Mouse (Mus musculus) limb, embryonic 14.5 days (tissue): Measurements from ENCODE around the gene Bsnd. TPM values are rescaled to one million over a fixed set of nuclear protein-coding genes. Genes with fewer than 3 reads are reported as not detected.

Source experiments
- ATAC-seq: fragments of 200-750 bp; cut with Nextera tagmentation; 2 replicates; pipeline ENCODE4 v1.8.0; 2017; ENCODE audit warnings: low read depth, moderate number of reproducible peaks, moderate TSS enrichment; ENCODE audit not compliant: low FRiP score
- DNase-seq: peaks from one replicate; pipeline ENCODE4 v3.0.0-alpha.2; 2015; ENCODE audit warnings: low spot score
- H3K27ac ChIP-seq: fragments of 300-500 bp; sonication (generic); replicated peaks from 2 replicates; pipeline ENCODE4 v1.5.1; 2014; ENCODE audit warnings: low read depth, mild to moderate bottlenecking, low read length, moderate library complexity, mixed read lengths
- H3K27me3 ChIP-seq: fragments of 300-500 bp; sonication (generic); 2 replicates; pipeline ENCODE4 v1.6.1; 2014; ENCODE audit warnings: low read length, mixed read lengths; ENCODE audit not compliant: control insufficient read depth, insufficient read depth
- H3K36me3 ChIP-seq: fragments of 300-500 bp; sonication (generic); 2 replicates; pipeline ENCODE4 v1.6.1; 2014; ENCODE audit warnings: mild to moderate bottlenecking, low read length, moderate library complexity, mixed read lengths; ENCODE audit not compliant: control insufficient read depth, insufficient read depth
- H3K4me1 ChIP-seq: fragments of 300-500 bp; sonication (generic); 2 replicates; pipeline ENCODE4 v1.6.1; 2014; ENCODE audit warnings: antibody characterized with exemption, low read length, mixed read lengths; ENCODE audit not compliant: control insufficient read depth, insufficient read depth
- H3K4me2 ChIP-seq: fragments of 300-500 bp; sonication (generic); replicated peaks from 2 replicates; pipeline ENCODE4 v1.6.1; 2014; ENCODE audit warnings: low read depth, mild to moderate bottlenecking, low read length, moderate library complexity; ENCODE audit not compliant: severe bottlenecking
- H3K4me3 ChIP-seq: fragments of 300-500 bp; sonication (generic); replicated peaks from 2 replicates; pipeline ENCODE4 v1.5.1; 2014; ENCODE audit warnings: low read length
- H3K9ac ChIP-seq: fragments of 300-500 bp; sonication (generic); 2 replicates; pipeline ENCODE4 v1.6.1; 2014; ENCODE audit warnings: mild to moderate bottlenecking, low read depth, low read length, moderate library complexity; ENCODE audit not compliant: severe bottlenecking
- H3K9me3 ChIP-seq: fragments of 300-500 bp; sonication (generic); 2 replicates; pipeline ENCODE4 v1.6.1; 2016; ENCODE audit warnings: low read length; ENCODE audit not compliant: control insufficient read depth
- POLR2A ChIP-seq: fragments of 200-500 bp; IDR thresholded peaks from 2 replicates; pipeline ENCODE4 v1.8.0; 2012; ENCODE audit warnings: inconsistent platforms, mild to moderate bottlenecking, moderate library complexity, borderline replicate concordance; ENCODE audit not compliant: insufficient read depth, insufficient read length; ENCODE audit errors: extremely low read depth
- WGBS: fragments of 180-500 bp; shearing (Covaris S2); extraction: QIAGEN DNeasy Blood & Tissue Kit; methylation state at CpG from one replicate; pipeline ENCODE4 v1.1.7; 2014; 5-methylcytosine and 5-hydroxymethylcytosine counted together
- polyA plus RNA-seq, 2 experiments: library from polyadenylated mRNA; depleted of rRNA in 1 of 2; stranded (reverse) in 1 of 2; unstranded in 1 of 2; fragments of >200 nt; fragmentation: Nextera tagmentation in 1 of 2; extraction: Ambion mirVana in 1 of 2; gene quantifications; 2 replicates each; pipeline versions ENCODE4 v1.2.1 to v1.2.3; 2012 to 2014

Bsnd gene
- polyA plus RNA-seq, 2 experiments = not detected

GRCm38 (mm10) chr4:106470921-106471320 lies 21.2 kb downstream of the Bsnd start:
- Histone ChIP-seq H3K27me3 (no peaks in the 10 kb centered on the region), H3K4me1 (no peaks in the 10 kb centered on the region), H3K4me2 (no peak overlapping the region), H3K36me3 (no peaks in the 10 kb centered on the region), H3K27ac (no peak overlapping the region), H3K9ac (no peak overlapping the region), H3K4me3 (no peak overlapping the region), H3K9me3 (no peaks in the 10 kb centered on the region)
- 64% methylated on average over 5 of the region's 5 CpGs for WGBS
- TF ChIP-seq POLR2A = no peak
- ATAC-seq = no peak
- no peak for DNase-seq

DNA sequence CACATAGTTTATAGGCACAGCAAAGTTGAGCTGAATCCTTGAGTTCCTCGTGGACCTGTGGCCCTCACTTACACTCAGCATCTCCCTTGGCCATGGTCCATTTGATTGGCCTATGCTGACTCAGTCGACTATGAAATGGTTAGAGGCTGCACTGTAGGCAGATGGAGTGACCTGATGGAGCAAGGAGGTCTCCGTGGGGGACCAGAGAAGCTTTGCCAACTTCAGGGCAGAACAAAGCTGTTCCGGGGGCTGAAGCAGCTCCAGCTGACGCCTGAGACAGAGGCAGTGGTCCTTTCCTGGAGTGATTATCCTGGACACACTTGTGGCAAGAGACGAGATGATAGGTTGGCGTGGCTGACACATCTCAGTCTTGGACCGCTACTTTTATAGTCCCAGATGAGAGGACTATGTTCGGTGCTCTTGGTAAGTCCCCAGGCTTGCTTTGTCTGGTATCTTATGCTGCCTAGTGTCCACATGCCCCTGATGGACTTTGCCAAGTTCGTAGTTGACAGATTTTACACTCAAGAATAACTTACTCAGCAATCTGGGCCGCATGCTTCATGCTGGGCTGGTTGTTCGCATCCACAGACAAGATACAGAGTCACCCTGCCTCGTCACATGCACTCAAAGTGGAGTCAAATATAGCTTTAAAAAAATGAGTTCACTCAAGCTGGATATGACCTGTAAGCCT lies 24.5 kb downstream of the Bsnd start:
- Histone ChIP-seq H3K4me2 (no peak overlapping the region), H3K4me1 (no peaks in the 10 kb centered on the region), H3K36me3 (no peaks in the 10 kb centered on the region), H3K27me3 (peaks cover 24% of the 10 kb centered on the region), H3K9ac (no peak overlapping the region), H3K9me3 (no peaks in the 10 kb centered on the region), H3K27ac (no peak overlapping the region), H3K4me3 (no peak overlapping the region)
- 82% methylated on average over 13 of the region's 13 CpGs for WGBS
- TF ChIP-seq POLR2A = no peak
- no peak for DNase-seq
- no peak for ATAC-seq

DNA sequence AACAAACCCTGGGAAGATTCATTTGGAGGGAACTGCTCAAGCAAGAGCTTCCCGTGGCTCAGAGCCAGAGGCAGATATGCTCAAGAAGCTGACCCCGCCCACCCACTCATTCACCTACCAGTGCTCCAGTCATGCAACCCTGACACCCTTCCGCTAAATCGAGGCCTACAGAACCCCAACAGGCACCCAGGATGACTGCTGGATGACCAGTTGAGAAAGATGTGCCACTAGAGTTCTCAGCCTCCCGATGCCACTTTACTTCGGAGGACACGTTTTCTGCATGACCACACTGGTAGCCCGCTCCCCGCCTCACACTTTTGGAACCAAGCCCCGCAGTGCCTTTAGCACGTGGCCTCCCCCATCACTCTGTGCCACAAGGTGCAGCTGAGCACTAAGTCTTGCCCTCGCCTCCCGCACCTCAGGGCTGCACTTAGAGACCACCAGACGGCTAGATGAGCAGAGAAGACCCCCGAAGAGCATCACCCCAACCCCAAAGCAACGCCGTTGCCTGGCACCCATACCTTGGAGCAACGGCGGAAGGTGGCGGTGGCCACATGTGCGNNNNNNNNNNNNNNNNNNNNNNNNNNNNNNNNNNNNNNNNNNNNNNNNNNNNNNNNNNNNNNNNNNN lies 28.8 kb downstream of the Bsnd start:
- ATAC-seq (no peak), DNase-seq (no peak)
- Histone ChIP-seq H3K9ac (peak overlapping the region; percentile 43), H3K36me3 (no peaks in the 10 kb centered on the region), H3K4me1 (no peaks in the 10 kb centered on the region), H3K27ac (no peak overlapping the region), H3K4me2 (peak overlapping the region; percentile 69), H3K4me3 (peak overlapping the region; percentile 38), H3K27me3 (peaks cover 31% of the 10 kb centered on the region), H3K9me3 (no peaks in the 10 kb centered on the region)
- no peak for TF ChIP-seq POLR2A
- WGBS = 28% methylated on average over 21 of the region's 21 CpGs

DNA sequence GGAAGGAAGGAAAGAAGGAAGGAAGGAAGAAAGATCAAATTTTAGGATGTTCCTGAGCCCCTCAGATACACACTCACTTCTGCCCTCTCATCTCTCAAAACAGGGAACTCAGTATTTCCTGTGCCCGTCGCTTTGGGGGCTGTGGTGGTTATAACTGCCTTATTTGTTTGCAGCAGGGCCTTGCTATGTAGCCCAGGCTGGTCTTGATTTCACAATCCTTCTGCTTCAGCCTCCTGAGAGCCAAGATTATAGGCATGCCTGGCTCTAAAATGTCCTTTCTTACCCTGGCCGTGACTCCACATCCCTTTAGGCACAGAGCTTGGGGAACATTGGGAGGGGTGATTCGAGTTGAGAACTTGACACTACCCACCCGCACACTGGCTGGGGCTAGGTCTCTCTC lies 29.6 kb downstream of the Bsnd start:
- no peak overlapping the region for H3K27ac ChIP-seq
- H3K4me2 ChIP-seq = no peak overlapping the region
- no peak for TF ChIP-seq POLR2A
- no peak for DNase-seq
- no peaks in the 10 kb centered on the region for H3K9me3 ChIP-seq
- H3K4me3 ChIP-seq = no peak overlapping the region
- no peak overlapping the region for H3K9ac ChIP-seq
- H3K4me1 ChIP-seq = no peaks in the 10 kb centered on the region
- peaks cover 31% of the 10 kb centered on the region for H3K27me3 ChIP-seq
- 66% methylated on average over 5 of the region's 5 CpGs for WGBS
- ATAC-seq = no peak
- H3K36me3 ChIP-seq = no peaks in the 10 kb centered on the region

- Histone ChIP-seq H3K9ac (no peak overlapping the region), H3K9me3 (no peaks in the 10 kb centered on the region), H3K36me3 (no peaks in the 10 kb centered on the region), H3K4me2 (no peak overlapping the region), H3K27me3 (peaks cover 31% of the 10 kb centered on the region), H3K4me3 (no peak overlapping the region), H3K27ac (no peak overlapping the region), H3K4me1 (no peaks in the 10 kb centered on the region)
- 66% methylated on average over 9 of the region's 9 CpGs for WGBS
- no peak for ATAC-seq
- TF ChIP-seq POLR2A = no peak
- no peak for DNase-seq
Measured at GRCm38 (mm10) chr4:106462016-106462415, 30.1 kb downstream of the Bsnd start.
